ENCODE assay signal across 12 mouse cellular contexts in the genomic region with DNA sequence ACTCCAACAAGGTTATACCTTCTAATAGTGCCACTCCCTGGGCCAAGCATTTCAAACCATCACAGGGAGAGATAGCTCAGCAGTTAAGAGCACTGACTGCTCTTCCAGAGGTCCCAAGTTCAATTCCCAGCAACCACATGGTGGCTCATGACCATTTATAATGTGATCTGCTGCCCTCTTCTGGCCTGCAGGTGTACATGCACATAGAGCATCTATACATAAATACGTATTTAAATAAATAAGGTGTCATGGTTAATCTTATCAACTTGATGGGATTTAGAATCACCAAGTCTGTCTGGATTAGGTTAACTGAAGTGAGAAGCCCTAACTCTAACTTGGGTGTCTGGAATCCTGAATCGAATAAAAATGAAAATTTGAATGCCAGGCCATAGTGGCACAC. TPM values are rescaled to one million over a fixed set of nuclear protein-coding genes. Genes with fewer than 3 reads are reported as not detected.
DNase-seq lines count a peak whose midpoint lies in the region; ATAC-seq and TF ChIP-seq lines count a peak whose summit lies in the region.
"Had no signal": no experiment of that assay in that cellular context is flagged by ENCODE, and none has a peak within 500 bp of the region (broad histone marks: within the 10 kb centered on the region; RNA-seq: fewer than 3 reads in every experiment).

No protein-coding gene starts in this region.

- no peak for TF ChIP-seq POLR2A in cerebellum, adult 2 months (IDR thresholded peaks at IDR 0.05; ENCODE audit: borderline replicate concordance, insufficient read depth, low read length)
- no peak for TF ChIP-seq POLR2A in liver, adult 2 months (IDR thresholded peaks at IDR 0.05; ENCODE audit: extremely low read depth, insufficient read depth, low read length)
- no peak for TF ChIP-seq POLR2A in bone marrow macrophage, adult 2 months (IDR thresholded peaks at IDR 0.05; ENCODE audit: borderline replicate concordance, low read depth, low read length)

- no peaks in the 10 kb centered on the region for H3K9me3 ChIP-seq in liver, embryonic 12.5 days (replicated peaks)
- H3K9me3 ChIP-seq in hindbrain, embryonic 16.5 days (ENCODE audit: control insufficient read depth, low read length), result no peaks in the 10 kb centered on the region
- H3K9me3 ChIP-seq: embryonic facial prominence, embryonic 13.5 days; heart, embryonic 13.5 days; midbrain, embryonic 10.5 days had no signal

- H3K79me2 ChIP-seq in liver, adult 2 months (ENCODE audit: control insufficient read depth, insufficient read depth, low read length), result no peaks in the 10 kb centered on the region

- DNase-seq in cerebellum, adult 2 months, result no peak
- no peak for DNase-seq in cerebellum, adult 11 months
- no peak for DNase-seq in liver, adult 2 months (ENCODE audit: extremely low read depth, low read depth, low spot score)
- DNase-seq in CD4-positive helper T cell, adult 2 months (ENCODE audit: low read depth, low spot score), result peak; percentile 38
- no peak for DNase-seq in MN1 (ENCODE audit: low spot score)
- DNase-seq: layer of hippocampus, adult 9-11 months had no signal

- peak; percentile 49 for TF ChIP-seq CTCF in cerebellum, adult 2 months (IDR thresholded peaks at IDR 0.05; ENCODE audit: borderline replicate concordance, insufficient read depth, low read depth, low read length)
- TF ChIP-seq CTCF in liver, adult 2 months (IDR thresholded peaks at IDR 0.05; ENCODE audit: low read depth, low read length), result peak; percentile 34; the same call in 1 of the 2 replicates
- TF ChIP-seq CTCF in bone marrow macrophage, adult 2 months (IDR thresholded peaks at IDR 0.05; ENCODE audit: low read depth, low read length), result peak; percentile 25; the same call in 1 of the 2 replicates

- H3K9ac ChIP-seq in liver, adult 2 months (ENCODE audit: low read depth, low read length), result no peak overlapping the region
- H3K9ac ChIP-seq in liver, embryonic 12.5 days, result no peak overlapping the region
- H3K9ac ChIP-seq in hindbrain, embryonic 16.5 days (ENCODE audit: low read depth, low read length), result no peak overlapping the region
- H3K9ac ChIP-seq: embryonic facial prominence, embryonic 13.5 days; heart, embryonic 13.5 days had no signal

- H3K4me3 ChIP-seq in cerebellum, adult 2 months (replicated peaks; ENCODE audit: insufficient read depth, low read depth, low read length), result no peak overlapping the region
- no peak overlapping the region for H3K4me3 ChIP-seq in liver, adult 2 months (ENCODE audit: insufficient read depth, low read depth, low read length)
- H3K4me3 ChIP-seq in liver, embryonic 12.5 days, result no peak overlapping the region
- H3K4me3 ChIP-seq in bone marrow macrophage, adult 2 months (ENCODE audit: insufficient read depth, low read length), result no peak overlapping the region
- no peak overlapping the region for H3K4me3 ChIP-seq in hindbrain, embryonic 16.5 days (ENCODE audit: low read length)
- H3K4me3 ChIP-seq: embryonic facial prominence, embryonic 13.5 days; heart, embryonic 13.5 days; midbrain, embryonic 10.5 days had no signal

- ATAC-seq in liver, embryonic 12.5 days, result no peak
- ATAC-seq in hindbrain, embryonic 16.5 days, result no peak

- 58% methylated on average over 2 of the region's 2 CpGs for WGBS in cerebellum, adult 2 months
- WGBS in liver, adult 2 months, result 84% methylated on average over 2 of the region's 2 CpGs
- WGBS in liver, embryonic 12.5 days (ENCODE audit: insufficient replicate concordance), result 66% methylated on average over 2 of the region's 2 CpGs
- WGBS in hindbrain, embryonic 16.5 days, result 73% methylated on average over 2 of the region's 2 CpGs

- H3K4me2 ChIP-seq in liver, embryonic 12.5 days, result no peak overlapping the region
- no peak overlapping the region for H3K4me2 ChIP-seq in hindbrain, embryonic 16.5 days (ENCODE audit: low read length)
- H3K4me2 ChIP-seq: embryonic facial prominence, embryonic 13.5 days; heart, embryonic 13.5 days had no signal

- no peaks in the 10 kb centered on the region for H3K4me1 ChIP-seq in cerebellum, adult 2 months (ENCODE audit: control insufficient read depth, insufficient read depth, low read length)
- 0 out of 2 replicates have a peak, but pooled peaks cover 2% of the 10 kb centered on the region for H3K4me1 ChIP-seq in liver, adult 2 months (ENCODE audit: control insufficient read depth, insufficient read depth, low read length)
- H3K4me1 ChIP-seq in liver, embryonic 12.5 days, result peaks cover 24% of the 10 kb centered on the region
- H3K4me1 ChIP-seq in bone marrow macrophage, adult 2 months (ENCODE audit: control insufficient read depth, insufficient read depth, low read length), result peaks cover 11% of the 10 kb centered on the region
- no peaks in the 10 kb centered on the region for H3K4me1 ChIP-seq in hindbrain, embryonic 16.5 days (ENCODE audit: control insufficient read depth, insufficient read depth, low read depth, low read length)

- H3K27me3 ChIP-seq in cerebellum, adult 2 months (ENCODE audit: control insufficient read depth, insufficient read depth, low read length), result no peaks in the 10 kb centered on the region
- H3K27me3 ChIP-seq in liver, adult 2 months (ENCODE audit: control insufficient read depth, insufficient read depth, low read length), result no peaks in the 10 kb centered on the region
- H3K27me3 ChIP-seq in liver, embryonic 12.5 days (replicated peaks), result 0 out of 2 replicates have a peak, but pooled peaks cover 4% of the 10 kb centered on the region
- no peaks in the 10 kb centered on the region for H3K27me3 ChIP-seq in hindbrain, embryonic 16.5 days (replicated peaks; ENCODE audit: control insufficient read depth, insufficient read depth, low read length)
- H3K27me3 ChIP-seq: embryonic facial prominence, embryonic 13.5 days; heart, embryonic 13.5 days had no signal

- no peaks in the 10 kb centered on the region for H3K36me3 ChIP-seq in liver, adult 2 months (ENCODE audit: control insufficient read depth, insufficient read depth, low read length)
- no peaks in the 10 kb centered on the region for H3K36me3 ChIP-seq in liver, embryonic 12.5 days
- no peaks in the 10 kb centered on the region for H3K36me3 ChIP-seq in hindbrain, embryonic 16.5 days (ENCODE audit: control insufficient read depth, insufficient read depth, low read length)
- H3K36me3 ChIP-seq: embryonic facial prominence, embryonic 13.5 days; heart, embryonic 13.5 days; midbrain, embryonic 10.5 days had no signal

- no peak overlapping the region for H3K27ac ChIP-seq in cerebellum, adult 2 months (ENCODE audit: insufficient read depth, low read length)
- no peak overlapping the region for H3K27ac ChIP-seq in liver, adult 2 months (replicated peaks; ENCODE audit: insufficient read depth, low read depth, low read length)
- H3K27ac ChIP-seq in liver, embryonic 12.5 days, result no peak overlapping the region
- H3K27ac ChIP-seq in bone marrow macrophage, adult 2 months (ENCODE audit: insufficient read depth, low read depth, low read length), result no peak overlapping the region
- H3K27ac ChIP-seq in hindbrain, embryonic 16.5 days (ENCODE audit: low read depth, low read length), result no peak overlapping the region
- H3K27ac ChIP-seq: embryonic facial prominence, embryonic 13.5 days; heart, embryonic 13.5 days; midbrain, embryonic 10.5 days had no signal

RNA-seq across cellular contexts. Expression of a gene that starts 32.5 kb away (rescaled TPM):
- 154 and 157 TPM in 2 replicates for polyA plus RNA-seq in cerebellum, adult 2 months (2012; rRNA removed)
- total RNA-seq in liver, adult 2 months (2014; rRNA removed), result 54.2 and 58.3 TPM in 2 replicates
- polyA plus RNA-seq in liver, adult 2 months (2012; rRNA removed), result 31.7 and 37.9 TPM in 2 replicates
- polyA plus RNA-seq in liver, embryonic 12.5 days (2016; fragmentation: Nextera tagmentation; extraction: Ambion mirVana), result 65.4 and 65.6 TPM in 2 replicates
- polyA plus RNA-seq in bone marrow macrophage, adult 2 months (2012; ENCODE audit: insufficient read depth, insufficient read length, missing spikeins), result 64.3 and 67.3 TPM in 2 replicates
- 132 and 141 TPM in 2 replicates for polyA plus RNA-seq in hindbrain, embryonic 16.5 days (2015; fragmentation: Nextera tagmentation; extraction: Ambion mirVana)
